Mouse (Mus musculus) midbrain, embryonic 12.5 days (tissue): Measurements from ENCODE around the gene Atp5e. TPM values are rescaled to one million over a fixed set of nuclear protein-coding genes. Genes with fewer than 3 reads are reported as not detected.

ENCODE experiments used
- polyA plus RNA-seq: library from polyadenylated mRNA; unstranded; fragments of >200 nt; fragmentation: Nextera tagmentation; extraction: Ambion mirVana; gene quantifications from 2 replicates; pipeline ENCODE4 v1.2.1, GENCODE M21; 2016

The Atp5e gene
- polyA plus RNA-seq, 1 experiment from 2014 or later, result 754 TPM

Other genes with a start within 250 kb of the Atp5e start
- gene Gnas, start 179.8 kb downstream of the Atp5e start, polyA plus RNA-seq, result 1,415 and 1,424 TPM in 2 replicates
- 7.4 and 8.8 TPM in 2 replicates for gene Gm20721, start 117.4 kb downstream of the Atp5e start, polyA plus RNA-seq
- 151 and 158 TPM in 2 replicates for gene Nelfcd, start 48.3 kb downstream of the Atp5e start, polyA plus RNA-seq
- gene Ctsz, start 25.1 kb downstream of the Atp5e start, polyA plus RNA-seq, result 76.6 and 89.2 TPM in 2 replicates
- gene Tubb1, start 13.4 kb downstream of the Atp5e start, polyA plus RNA-seq, result 2.7 and 3.0 TPM in 2 replicates
- gene Prelid3b, start 9.0 kb upstream of the Atp5e start, polyA plus RNA-seq, result 102 TPM in 2 replicates
- 0.01 TPM in 1 of 2 replicates, not detected in the other for gene Zfp831, start 179.4 kb upstream of the Atp5e start, polyA plus RNA-seq